Mouse (Mus musculus) granulocyte monocyte progenitor cell, adult 5-6 weeks (primary cell): Measurements from ENCODE around the gene Tspyl3. TPM values are rescaled to one million over a fixed set of nuclear protein-coding genes. Genes with fewer than 3 reads are reported as not detected.

Experiments used
- ATAC-seq: replicated peaks from 2 replicates; pipeline ENCODE4 v1.8.0; 2016; ENCODE audit warnings: mild to moderate bottlenecking, moderate TSS enrichment, inconsistent platforms; ENCODE audit not compliant: poor library complexity, severe bottlenecking
- total RNA-seq, 2 experiments: library from RNA; stranded (forward) in 1 of 2; stranded (reverse) in 1 of 2; fragments of 200-712, 200-1000 nt in 1 of 2; fragments of >200 nt in 1 of 2; fragmentation: Nextera tagmentation in 1 of 2; gene quantifications; 2 replicates each; pipeline ENCODE4 v1.2.3; 2014 to 2017

The Tspyl3 gene
- total RNA-seq, 2 experiments from 2014 or later, result 6.1 to 12.1 TPM

DNA sequence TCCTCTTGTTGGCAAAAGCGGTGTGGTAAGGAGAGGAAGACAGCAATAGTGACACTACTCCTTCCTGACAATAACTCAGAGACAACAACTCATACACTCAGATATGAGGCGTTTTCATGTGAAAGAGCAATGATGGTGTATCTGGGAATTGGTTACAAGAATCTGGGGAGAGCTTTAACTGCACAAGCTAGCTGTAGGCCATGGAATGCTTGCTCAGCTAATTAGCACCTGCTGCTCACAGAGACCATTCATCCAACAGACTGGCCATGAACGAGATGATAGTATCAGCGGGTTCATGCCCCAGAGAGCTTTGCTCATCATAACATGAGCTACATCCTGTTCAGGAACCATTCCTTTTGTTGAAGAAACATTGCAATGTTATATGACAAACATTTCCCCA, 12.0 kb upstream of the Tspyl3 start:
- no peak for ATAC-seq

DNA sequence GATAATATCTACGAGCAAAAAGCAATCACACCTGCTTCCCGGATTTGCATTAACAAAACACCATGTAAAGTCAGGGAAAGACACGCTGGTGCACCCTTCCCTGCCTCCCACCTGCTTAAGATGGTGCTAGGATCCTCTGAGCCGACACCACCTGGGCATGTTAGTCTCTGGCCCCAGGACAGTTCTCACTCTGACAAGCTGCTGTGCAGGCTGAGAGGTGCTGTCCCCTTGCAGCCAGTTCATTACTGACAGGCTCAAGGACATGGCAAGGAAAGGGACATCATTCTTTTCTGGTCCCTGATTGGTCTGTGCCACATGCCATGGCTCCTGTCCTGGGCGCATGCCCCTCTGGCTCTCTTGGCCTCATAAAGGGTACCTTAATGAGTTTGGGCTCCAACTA, 3.3 kb upstream of the Tspyl3 start:
- no peak for ATAC-seq

DNA sequence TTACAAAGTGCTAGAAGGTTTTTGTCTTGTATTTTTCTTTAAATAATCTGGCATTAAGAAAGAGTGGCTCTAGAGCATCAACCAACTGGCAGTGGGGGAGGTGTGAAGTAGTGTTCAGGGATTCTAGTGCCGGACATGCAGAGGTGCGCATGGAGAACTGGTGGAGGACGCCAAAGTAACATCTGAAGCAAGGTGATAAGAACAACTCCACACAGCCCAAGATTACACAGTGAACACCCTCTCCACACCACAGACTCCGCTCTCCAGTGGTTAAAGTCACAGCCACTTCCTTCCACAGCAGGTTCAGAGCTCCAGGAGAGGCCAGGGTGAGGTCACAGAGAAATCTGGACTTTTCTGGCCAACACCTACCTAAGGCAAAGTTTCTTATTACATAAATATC, 2.7 kb upstream of the Tspyl3 start:
- no peak for ATAC-seq

DNA sequence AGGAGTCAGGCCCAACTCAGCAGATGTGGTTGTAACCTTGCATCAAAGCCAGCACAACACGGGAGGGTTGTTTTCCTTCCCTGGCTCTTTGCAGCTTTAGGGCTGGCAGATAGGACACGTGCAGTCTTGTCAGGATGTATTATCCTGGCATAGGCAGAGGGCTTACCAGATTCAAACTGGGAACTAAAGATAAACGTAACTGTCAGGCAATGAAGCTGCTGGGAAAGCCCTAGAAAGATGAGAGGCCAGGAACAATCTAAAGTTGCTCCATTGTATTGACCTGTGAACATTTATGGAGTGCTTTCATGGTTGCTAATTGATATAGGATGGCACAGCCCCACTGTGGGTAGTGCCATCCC, 333 bp upstream of the Tspyl3 start:
- ATAC-seq, result no peak

DNA sequence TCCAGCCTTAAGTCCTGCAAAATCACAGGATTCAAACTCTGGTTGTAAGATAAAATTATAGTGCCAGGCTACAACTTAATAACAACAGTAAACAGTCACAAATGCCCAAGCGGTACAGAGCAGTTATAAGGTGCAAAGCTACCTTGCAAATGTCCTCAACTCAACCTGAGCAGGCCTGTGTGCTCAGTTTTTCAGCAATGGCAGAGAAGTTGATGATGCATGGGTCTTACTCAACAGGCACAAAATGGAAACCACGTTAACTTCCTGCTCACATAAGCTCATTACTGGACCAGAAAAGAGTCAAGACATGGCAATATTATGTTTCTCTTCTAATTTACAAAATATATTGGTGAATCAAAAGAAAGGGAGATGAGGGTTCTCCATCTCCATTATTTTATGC, 2.7 kb downstream of the Tspyl3 start:
- no peak for ATAC-seq

DNA sequence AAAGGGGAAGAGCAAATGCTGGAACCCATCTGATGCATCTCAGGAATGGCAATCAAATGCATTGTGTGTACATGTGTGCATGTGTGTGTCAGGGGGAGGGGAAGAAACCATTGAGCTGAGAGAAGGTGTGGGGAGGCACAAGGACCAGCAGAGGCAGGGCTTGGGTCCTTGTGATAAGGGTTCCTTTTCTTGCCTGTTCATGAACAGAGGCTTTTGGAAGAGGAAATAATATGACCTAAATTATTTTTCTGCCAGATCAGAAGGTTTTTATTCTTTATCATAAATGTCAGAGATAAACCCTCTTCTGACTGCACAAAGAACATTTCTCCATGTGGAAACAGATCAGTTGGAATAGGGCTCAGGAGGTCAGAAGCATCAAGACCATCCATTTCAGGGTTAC, 3.1 kb downstream of the Tspyl3 start:
- ATAC-seq, result no peak

DNA sequence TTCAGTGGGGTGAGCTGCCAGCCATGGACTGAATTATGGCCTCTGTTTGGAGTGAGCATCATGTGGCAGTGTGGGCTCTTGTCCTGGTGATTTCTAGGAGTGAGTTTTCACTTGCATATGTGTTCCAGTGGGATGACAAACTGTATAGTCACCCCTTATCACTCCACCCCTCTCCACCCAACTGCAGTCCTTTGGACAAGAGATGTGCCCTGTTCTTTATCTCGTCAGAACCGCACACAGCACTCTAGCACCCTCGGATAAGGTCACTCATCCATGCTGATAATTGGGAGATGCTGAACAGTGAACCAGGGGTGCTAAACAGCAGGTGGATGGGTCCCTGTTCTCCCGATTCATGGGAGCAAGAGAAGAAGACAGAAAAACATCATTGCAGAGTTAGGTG, 3.6 kb downstream of the Tspyl3 start:
- ATAC-seq, result no peak

DNA sequence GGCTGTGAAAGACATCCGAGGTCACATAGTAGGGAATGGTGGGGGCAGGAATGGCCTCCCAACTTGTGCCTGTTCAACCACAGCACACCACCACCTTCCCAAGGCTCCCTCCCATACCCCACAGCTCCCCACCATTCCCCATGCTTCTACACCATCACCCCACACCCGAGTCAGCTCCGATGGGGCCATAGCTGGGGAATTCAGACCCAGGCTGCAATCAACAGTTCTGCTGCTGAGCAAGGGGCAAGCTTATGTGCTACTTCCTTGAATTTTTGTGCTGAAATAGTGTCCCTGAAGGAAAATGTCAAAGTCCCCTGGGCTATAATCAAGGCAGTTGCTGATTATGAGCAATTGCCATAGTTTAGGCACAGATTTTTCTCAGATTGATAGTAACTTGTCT, 6.7 kb downstream of the Tspyl3 start:
- ATAC-seq, result no peak

DNA sequence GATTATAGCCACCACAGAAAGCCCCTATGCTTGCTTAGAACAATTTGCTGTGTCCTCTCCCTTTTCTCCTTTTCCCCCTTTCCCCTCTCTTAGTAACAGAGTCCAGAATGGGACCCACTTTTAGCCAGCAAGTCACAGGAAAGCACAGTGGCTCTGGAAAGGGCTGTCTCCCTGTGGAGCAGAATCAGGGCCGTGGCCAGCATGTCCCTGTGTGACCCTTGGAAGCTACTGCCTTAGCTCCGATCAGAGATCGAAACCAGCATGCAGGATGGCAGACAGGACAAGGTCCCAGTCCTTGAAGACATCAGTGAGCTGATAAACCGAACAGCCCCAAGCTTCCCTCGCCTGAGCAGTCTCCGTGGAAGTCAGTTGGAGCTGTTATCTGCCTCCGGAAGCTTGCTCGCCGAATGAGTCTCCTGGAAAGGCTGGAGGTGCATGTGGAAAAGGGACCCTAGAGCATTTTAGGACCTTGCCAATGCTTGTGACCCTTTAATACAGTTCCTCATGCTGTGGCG, 7.4 kb downstream of the Tspyl3 start:
- no peak for ATAC-seq

DNA sequence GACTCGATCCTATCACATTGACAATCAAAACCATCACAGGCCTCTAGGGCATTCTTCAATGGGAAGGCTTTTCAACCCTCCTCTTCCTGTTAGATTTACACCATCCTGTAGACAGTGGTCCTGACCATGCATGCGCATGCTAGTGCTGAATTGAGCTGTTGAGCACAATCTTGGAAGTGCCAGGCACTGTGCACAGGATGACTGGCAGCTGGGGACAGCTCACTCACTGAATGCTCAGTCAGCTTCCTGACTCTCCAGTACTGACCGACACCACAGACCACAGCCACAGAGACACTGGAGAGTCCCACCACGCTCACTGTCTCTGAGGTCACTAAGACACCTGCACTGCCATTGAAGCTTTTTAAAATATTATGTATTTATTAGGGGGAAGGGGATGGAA, 9.8 kb downstream of the Tspyl3 start:
- ATAC-seq, result peak; percentile 57

DNA sequence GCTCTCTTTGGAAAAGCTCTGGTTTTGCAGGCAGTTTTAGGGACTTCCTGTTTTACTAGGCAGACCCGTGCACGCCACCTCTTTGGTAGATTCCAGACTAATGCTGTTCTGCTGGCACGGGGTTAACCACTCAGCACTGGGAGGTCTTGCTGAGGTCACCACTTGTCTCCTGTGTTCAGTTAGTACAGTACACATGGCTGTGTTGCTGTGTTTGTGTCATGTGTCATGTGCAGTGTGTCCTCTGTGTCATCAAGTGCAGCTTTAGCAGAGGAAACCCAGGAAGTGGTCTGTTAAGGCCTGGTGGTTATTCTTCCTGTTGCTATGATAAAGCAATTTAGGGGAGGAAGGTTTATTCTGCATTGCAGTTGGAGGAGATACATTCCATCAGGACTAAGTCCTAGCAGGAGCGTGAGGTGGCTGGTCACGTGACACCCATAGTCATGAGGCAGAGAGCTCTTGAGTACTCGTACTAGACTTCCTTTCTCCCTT, 10.4 kb downstream of the Tspyl3 start:
- peak; percentile 89 for ATAC-seq

DNA sequence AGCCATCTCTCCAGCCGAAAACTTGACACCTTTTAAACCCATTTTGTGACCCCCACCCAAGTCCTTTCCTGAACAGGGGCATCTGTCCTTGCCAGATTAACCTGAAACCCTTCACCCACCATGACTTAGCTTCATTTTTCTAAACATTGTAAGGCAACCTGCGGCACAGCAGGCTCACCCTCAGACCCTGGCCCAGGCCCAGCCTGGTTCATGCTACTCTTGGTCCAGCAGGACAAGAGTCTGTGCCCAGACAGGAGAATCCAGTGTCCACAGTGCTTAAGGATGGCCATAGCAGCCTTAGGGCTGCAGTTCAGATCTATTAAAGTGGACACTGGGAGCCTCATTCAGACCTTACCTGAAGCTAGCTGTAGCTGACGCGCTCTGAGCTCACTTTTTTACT, 11.9 kb downstream of the Tspyl3 start:
- no peak for ATAC-seq

DNA sequence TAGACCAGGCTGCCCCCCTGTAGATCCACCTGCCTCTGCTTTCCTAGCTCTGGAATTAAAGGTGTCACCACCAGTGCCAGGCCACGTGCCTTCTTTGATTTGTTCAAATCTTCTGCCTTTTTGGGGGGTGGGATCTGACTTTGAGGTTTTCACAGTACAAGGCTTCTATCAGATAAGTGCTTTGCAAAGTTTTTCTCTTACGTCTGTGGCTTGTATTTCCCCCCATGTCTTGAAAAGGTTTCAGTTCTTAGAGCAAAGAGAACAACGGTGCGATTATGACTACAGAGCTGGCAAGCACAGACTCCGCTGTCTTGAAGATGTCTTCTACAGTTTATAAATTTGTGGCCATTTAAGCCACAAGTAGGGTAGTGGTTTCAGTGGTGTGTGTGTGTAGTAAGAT, 13.8 kb downstream of the Tspyl3 start:
- no peak for ATAC-seq

DNA sequence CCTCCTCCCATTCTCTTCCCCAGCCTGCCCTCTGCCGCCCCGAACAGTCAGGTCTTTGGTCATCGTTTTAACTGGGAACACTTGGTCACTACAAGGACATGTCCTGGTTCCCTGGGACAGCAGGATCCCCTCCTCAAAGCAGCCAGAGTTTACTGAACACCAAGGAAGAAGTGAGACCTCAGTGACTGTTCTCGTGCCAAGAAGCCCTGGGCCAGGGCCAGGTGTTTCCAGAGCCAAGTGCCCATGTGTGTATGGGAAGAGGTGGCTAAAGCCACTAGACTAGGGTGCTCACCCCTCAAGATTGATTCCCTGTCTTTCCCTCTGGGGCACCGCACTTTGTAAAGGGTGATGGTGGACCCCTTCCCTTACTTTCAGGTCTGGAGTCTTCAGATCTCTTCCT, 16.0 kb downstream of the Tspyl3 start:
- ATAC-seq, result no peak

DNA sequence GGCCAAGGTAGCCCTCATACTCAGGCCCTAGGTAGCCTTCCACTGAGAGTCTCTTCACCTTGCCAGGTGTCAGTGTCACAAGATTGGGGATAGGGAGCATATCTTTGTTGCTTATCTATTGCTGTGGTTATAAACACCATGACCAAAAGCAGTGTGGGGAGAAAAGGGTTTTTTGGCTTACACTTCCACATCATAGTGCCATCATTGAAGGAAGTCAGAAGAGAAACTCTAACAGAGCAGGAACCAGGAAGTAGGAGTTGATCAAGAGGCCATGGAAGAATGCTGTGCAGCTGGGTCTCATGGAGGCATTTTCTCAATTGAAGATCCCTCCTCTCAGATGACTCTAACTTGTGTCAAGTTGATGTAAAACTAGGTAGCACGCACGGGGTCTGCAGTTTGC, 17.1 kb downstream of the Tspyl3 start:
- no peak; the same call in 1 of the 2 replicates for ATAC-seq

DNA sequence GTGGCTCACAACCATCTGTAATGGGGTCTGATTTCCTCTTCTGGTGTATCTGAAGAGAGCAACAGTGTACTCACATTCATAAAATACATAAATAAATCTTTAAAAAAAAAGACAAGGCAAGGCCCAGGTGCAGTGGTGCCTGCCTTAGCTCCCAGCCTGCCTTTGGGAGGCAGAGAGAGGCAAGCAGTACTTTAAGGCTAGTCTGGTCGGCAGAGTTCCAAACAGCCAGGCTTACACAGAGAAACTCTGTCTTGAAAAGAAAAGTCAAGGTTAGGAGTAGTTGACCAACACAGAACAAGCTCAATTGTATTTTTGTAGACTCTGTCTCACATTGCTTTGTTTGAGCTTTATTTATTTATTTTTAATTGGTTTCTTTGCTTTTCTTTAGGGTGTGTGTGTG, 22.5 kb downstream of the Tspyl3 start:
- no peak for ATAC-seq

DNA sequence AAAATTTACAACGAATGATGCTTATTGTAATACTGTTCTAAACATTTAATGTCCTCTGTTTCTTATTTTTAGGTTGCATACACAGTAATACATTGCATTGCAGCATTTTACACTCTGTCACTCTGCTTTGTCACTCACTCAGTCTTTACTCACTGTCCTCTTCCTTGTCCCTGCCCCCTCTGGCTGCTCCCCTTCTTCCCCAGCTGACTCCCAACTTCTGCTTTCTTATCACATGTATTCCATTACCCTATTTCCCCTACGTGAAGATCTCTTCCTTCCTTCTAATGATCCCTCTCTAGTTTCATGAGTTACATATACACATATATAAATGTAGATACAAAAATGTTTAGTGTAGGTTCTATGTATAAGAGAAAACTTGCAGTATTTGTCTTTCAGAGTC, 26.1 kb downstream of the Tspyl3 start:
- ATAC-seq, result peak; percentile 91

DNA sequence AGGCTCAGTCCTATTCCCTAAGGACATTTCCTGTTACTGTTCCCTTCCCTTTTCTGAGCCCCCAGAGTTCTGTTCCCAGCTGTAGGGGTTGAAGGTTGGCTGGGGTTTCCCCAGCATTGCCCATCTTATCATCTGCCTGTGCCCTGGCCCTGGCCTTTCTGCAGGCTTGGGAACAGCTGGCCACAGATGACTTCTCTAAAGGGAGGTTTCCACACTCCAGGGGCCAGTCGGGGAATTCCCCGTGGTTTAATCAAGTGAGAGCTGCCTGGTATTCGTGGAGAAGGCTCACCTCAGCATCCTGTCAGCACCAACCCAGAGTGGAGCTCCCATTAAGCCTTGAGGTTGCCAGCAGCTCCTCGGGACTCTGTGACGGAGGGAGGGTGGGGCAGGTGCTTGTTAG, 26.8 kb downstream of the Tspyl3 start:
- ATAC-seq, result peak; percentile 76

DNA sequence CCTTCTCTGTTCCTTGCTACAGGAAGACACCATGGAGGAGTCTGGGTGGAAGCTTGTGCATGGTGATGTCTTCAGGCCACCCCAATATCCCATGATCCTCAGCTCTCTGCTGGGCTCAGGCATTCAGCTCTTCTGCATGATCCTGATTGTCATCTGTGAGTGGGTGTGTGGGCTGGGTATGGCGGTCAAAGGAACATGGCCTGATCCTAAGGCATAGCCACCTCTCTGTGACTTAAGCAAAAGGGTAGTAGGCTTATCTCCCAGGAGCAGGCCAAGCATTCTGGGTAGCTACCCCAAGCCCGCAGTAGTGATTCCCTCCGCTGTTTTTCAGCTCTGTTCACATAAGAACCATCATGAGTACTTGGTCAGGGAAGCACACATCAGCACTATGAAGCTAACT, 31.0 kb downstream of the Tspyl3 start:
- no peak for ATAC-seq

DNA sequence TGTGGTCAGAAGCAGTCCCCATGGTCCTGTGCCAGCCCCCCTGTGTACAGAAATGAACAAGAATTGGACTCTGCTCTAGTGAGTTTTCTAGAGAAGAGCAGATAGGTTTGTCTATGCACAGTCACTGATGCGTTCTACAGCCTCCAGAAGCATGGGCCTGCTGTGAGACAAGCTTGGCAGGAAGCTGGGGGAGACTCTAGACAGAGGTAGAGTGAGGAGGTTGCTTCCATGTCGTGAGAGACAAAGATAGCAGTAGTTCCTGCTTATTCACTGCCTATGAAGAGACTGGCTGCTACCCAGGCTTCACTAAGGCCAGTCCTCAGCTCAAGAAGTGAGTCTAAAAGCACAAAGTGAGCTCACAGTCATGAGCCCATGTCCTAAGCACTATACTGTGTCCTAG, 34.0 kb downstream of the Tspyl3 start:
- no peak for ATAC-seq

DNA sequence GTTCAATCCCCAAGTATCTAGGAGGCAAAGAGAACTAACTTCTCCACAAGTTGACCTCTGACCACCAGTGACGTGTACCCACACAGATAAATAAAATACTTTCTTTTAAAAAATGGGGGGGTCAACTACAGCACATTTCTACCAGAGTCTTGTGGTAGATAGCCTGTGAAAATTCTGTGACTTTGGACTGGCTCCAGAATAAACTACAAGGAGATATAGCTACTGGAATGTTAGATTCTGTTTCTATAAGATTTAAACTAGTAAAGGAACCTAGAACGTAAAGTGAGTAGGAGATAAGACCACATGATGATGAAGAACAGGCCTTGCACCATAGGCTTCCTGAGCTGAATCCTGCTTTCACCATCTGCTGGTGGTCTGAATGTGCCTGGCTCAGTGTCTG, 37.4 kb downstream of the Tspyl3 start:
- ATAC-seq, result no peak

DNA sequence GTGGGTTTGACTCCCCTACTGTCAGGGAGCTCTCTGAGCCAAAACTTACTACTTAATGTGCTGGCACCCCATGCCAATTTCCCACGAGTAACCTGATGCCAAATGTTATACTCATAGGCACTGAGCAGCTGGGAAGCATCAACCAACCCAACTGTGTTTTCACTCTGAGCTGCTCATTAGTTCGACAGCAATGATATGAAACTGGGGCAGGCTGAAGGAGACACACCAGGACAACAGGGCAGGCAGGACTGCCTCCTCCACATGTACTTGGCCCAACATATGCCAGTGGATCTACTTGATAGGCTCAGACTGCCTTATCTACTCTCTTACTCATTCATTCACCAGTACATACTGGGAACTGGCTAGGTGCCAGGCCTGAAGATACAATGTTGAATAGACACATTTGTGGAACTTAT, 39.1 kb downstream of the Tspyl3 start:
- ATAC-seq, result no peak

DNA sequence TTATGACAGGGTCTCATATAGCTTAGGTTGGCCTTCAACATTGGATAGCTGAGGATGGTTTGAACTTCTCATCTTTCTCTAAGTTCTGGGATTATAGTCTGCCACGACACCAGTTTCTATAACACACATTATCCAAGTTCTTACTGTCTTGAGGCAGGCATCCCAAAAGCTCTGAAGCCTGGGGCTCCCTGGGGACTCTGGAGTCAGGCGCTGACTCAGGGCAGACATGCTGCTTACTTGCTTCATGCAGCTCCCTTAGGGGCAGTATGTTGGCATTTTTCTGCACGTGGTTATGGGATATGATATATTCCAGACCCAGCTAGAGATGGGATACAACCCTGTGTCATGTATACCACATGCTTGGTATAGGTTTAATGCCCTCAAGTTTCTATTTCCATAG, 45.3 kb downstream of the Tspyl3 start:
- ATAC-seq, result no peak
